18 mouse cellular contexts compared by ENCODE assay signal in the genomic region with DNA sequence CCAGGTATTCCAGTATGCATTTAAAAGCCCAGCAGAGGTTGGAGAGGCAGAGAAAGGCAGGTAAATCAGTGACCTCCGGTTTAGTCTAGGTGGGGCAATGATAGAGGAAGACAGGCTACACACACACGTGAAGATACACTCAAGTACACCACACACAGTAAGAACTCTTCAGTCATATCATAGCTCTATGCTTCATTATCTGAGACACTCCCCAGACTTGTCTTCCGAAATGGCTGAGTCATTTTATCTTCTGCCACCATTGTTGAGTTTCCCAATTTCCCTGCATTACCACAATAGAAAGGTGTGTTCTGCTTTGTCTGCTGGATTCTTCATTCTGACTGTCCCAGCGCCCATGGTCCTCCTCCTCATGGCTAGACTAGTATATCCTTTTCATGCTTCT. TPM values are rescaled to one million over a fixed set of nuclear protein-coding genes. Genes with fewer than 3 reads are reported as not detected.
A peak's percentile ranks its signal among the peaks of the same experiment; 100 is the strongest.
DNase-seq lines count a peak whose midpoint lies in the region; ATAC-seq and TF ChIP-seq lines count a peak whose summit lies in the region.
"Had no signal": no experiment of that assay in that cellular context is flagged by ENCODE, and none has a peak within 500 bp of the region (broad histone marks: within the 10 kb centered on the region; RNA-seq: fewer than 3 reads in every experiment).

No protein-coding gene starts in this region.

- no peaks in the 10 kb centered on the region for H3K36me3 ChIP-seq in liver, embryonic 11.5 days (ENCODE audit: control insufficient read depth, insufficient read depth, low read length)
- no peaks in the 10 kb centered on the region for H3K36me3 ChIP-seq in liver, embryonic 14.5 days (replicated peaks; ENCODE audit: control insufficient read depth, insufficient read depth, low read depth)

- WGBS in liver, embryonic 11.5 days, result 68% methylated on average over 4 of the region's 4 CpGs
- WGBS in liver, embryonic 14.5 days (ENCODE audit: insufficient replicate concordance), result 24% methylated on average over 4 of the region's 4 CpGs

- 0 out of 2 replicates have a peak, but pooled peaks have one; percentile 31 for ATAC-seq in liver, embryonic 11.5 days (replicated peaks; ENCODE audit: low FRiP score)
- ATAC-seq in liver, embryonic 14.5 days (ENCODE audit: insufficient read depth), result 0 out of 2 replicates have a peak, but pooled peaks have one; percentile 18
- peak; percentile 78 for ATAC-seq in megakaryocyte progenitor cell, adult 5-6 weeks (replicated peaks; ENCODE audit: poor library complexity)
- ATAC-seq: forebrain, embryonic 13.5 days; forebrain, postnatal 0 days had no signal

- DNase-seq in liver, embryonic 11.5 days (ENCODE audit: low spot score), result no peak
- DNase-seq in liver (no peak), R1 (ENCODE audit: low read depth, low spot score) (peak; percentile 16)
- DNase-seq in liver, embryonic 14.5 days (ENCODE audit: low read depth in 3 of 3, low spot score in 3 of 3), result no peak
- DNase-seq in gastrocnemius, adult 18-20 months (ENCODE audit: low spot score), result no peak
- DNase-seq in lung, postnatal 25 days (ENCODE audit: low spot score), result no peak
- DNase-seq in urinary bladder, adult 2 months (ENCODE audit: low spot score), result no peak
- DNase-seq: adrenal gland, postnatal 10 days; cerebellum, adult 11 months; cerebellum, adult 8-10 months; cerebellum, postnatal 14 days; forebrain, postnatal 0 days; heart, postnatal 36 days had no signal

- TF ChIP-seq CTCF in liver, embryonic 14.5 days (IDR thresholded peaks at IDR 0.05; ENCODE audit: low read depth), result no peak

- H3K4me2 ChIP-seq in liver, embryonic 11.5 days, result no peak overlapping the region
- H3K4me2 ChIP-seq in liver, embryonic 14.5 days (ENCODE audit: low read depth), result no peak overlapping the region
- H3K4me2 ChIP-seq: embryonic facial prominence, embryonic 13.5 days; forebrain, embryonic 13.5 days; heart, embryonic 12.5 days; hindbrain, embryonic 15.5 days had no signal

- H3K4me1 ChIP-seq in liver, embryonic 11.5 days (replicated peaks; ENCODE audit: control insufficient read depth, insufficient read depth, low read length), result no peaks in the 10 kb centered on the region
- peaks cover 5 to 6% of the 10 kb centered on the region in 2 experiments for H3K4me1 ChIP-seq in liver, embryonic 14.5 days (replicated peaks; ENCODE audit: control insufficient read depth in 2 of 2, insufficient read depth in 2 of 2, low read length in 1 of 2)
- H3K4me1 ChIP-seq: embryonic facial prominence, embryonic 13.5 days; forebrain, embryonic 13.5 days; hindbrain, embryonic 15.5 days had no signal

- no peak for TF ChIP-seq EP300 in liver, embryonic 14.5 days (IDR thresholded peaks at IDR 0.05; ENCODE audit: low read depth)

- no peaks in the 10 kb centered on the region for H3K9me3 ChIP-seq in liver, embryonic 11.5 days (ENCODE audit: control insufficient read depth, low read length)
- H3K9me3 ChIP-seq in liver, embryonic 14.5 days (ENCODE audit: control insufficient read depth, low read length), result no peaks in the 10 kb centered on the region
- H3K9me3 ChIP-seq: embryonic facial prominence, embryonic 13.5 days; forebrain, embryonic 13.5 days; heart, embryonic 12.5 days; hindbrain, embryonic 15.5 days had no signal

- no peak overlapping the region for H3K4me3 ChIP-seq in liver, embryonic 11.5 days (ENCODE audit: low read depth, low read length)
- H3K4me3 ChIP-seq in liver, embryonic 14.5 days (ENCODE audit: insufficient read depth in 1 of 2, low read depth in 2 of 2, low read length in 2 of 2), result no peak overlapping the region
- H3K4me3 ChIP-seq: embryonic facial prominence, embryonic 13.5 days; forebrain, embryonic 13.5 days; heart, embryonic 12.5 days; hindbrain, embryonic 15.5 days had no signal

- no peak overlapping the region for H3K9ac ChIP-seq in liver, embryonic 11.5 days (ENCODE audit: low read depth, low read length)
- H3K9ac ChIP-seq in liver, embryonic 14.5 days (replicated peaks), result no peak overlapping the region
- H3K9ac ChIP-seq: embryonic facial prominence, embryonic 13.5 days; forebrain, embryonic 13.5 days; forebrain, postnatal 0 days; heart, embryonic 12.5 days; hindbrain, embryonic 15.5 days had no signal

- no peak overlapping the region for H3K27ac ChIP-seq in liver, embryonic 11.5 days (ENCODE audit: low read depth, low read length)
- H3K27ac ChIP-seq in liver, embryonic 14.5 days, result no peak overlapping the region
- H3K27ac ChIP-seq: embryonic facial prominence, embryonic 13.5 days; forebrain, embryonic 13.5 days; hindbrain, embryonic 15.5 days had no signal

- H3K27me3 ChIP-seq in liver, embryonic 11.5 days (replicated peaks; ENCODE audit: control insufficient read depth, insufficient read depth, low read length), result no peaks in the 10 kb centered on the region
- no peaks in the 10 kb centered on the region for H3K27me3 ChIP-seq in liver, embryonic 14.5 days (ENCODE audit: control insufficient read depth, insufficient read depth, low read length)
- H3K27me3 ChIP-seq: embryonic facial prominence, embryonic 13.5 days; forebrain, embryonic 13.5 days; heart, embryonic 12.5 days; hindbrain, embryonic 15.5 days had no signal

RNA-seq across cellular contexts. Expression of gene Hibadh, which starts 13.5 kb away (rescaled TPM):
- polyA plus RNA-seq in liver, embryonic 11.5 days (2014; fragmentation: Nextera tagmentation; extraction: Ambion mirVana), result 63.6 and 63.8 TPM in 2 replicates
- polyA plus RNA-seq in liver, embryonic 14.5 days (2012; rRNA removed), result 18.5 and 26.6 TPM in 2 replicates
- polyA plus RNA-seq in liver, embryonic 14.5 days (2014; fragmentation: Nextera tagmentation; extraction: Ambion mirVana), result 41.7 and 42.5 TPM in 2 replicates
- total RNA-seq in megakaryocyte progenitor cell, adult 5-6 weeks (2015), result 74.8 and 97.5 TPM in 2 replicates
- total RNA-seq in megakaryocyte progenitor cell, adult 5-6 weeks (2017), result 51.1 and 57.8 TPM in 2 replicates
- total RNA-seq in gastrocnemius, adult 18-20 months (2021), result 100 to 1,000 TPM; 112 to 115 TPM
- polyA plus RNA-seq in urinary bladder, adult 2 months (2012; rRNA removed), result 109 and 110 TPM in 2 replicates

Comparison
In these comparisons a context has a peak if more than half of its experiments do, and no peak if none do; other contexts are left out.
1. ATAC-seq: peak in every context shown above with its lines; median percentile 78 in megakaryocyte progenitor cell, adult 5-6 weeks; 31 in liver, embryonic 11.5 days; 18 in liver, embryonic 14.5 days.